ENCODE assay signal across 23 mouse cellular contexts in genomic region chr9:89270376-89270775, GRCm38 (mm10). TPM values are rescaled to one million over a fixed set of nuclear protein-coding genes. Genes with fewer than 3 reads are reported as not detected.
A peak's percentile ranks its signal among the peaks of the same experiment; 100 is the strongest.
DNase-seq lines count a peak whose midpoint lies in the region; ATAC-seq lines count a peak whose summit lies in the region.
"Had no signal": no experiment of that assay in that cellular context is flagged by ENCODE, and none has a peak within 500 bp of the region (broad histone marks: within the 10 kb centered on the region; RNA-seq: fewer than 3 reads in every experiment).

No protein-coding gene starts in this region.

- intact Hi-C loops in left cerebral cortex, postnatal 4 days (cut with DNase I) = no loop called here

- ATAC-seq in CD4-positive, CD25-positive, alpha-beta regulatory T cell, adult 4 months = no peak
- ATAC-seq: forebrain, embryonic 15.5 days; inflammation-experienced regulatory T-cells, adult 6 months; lung, postnatal 0 days had no signal

- peak; percentile 3 for DNase-seq in left cerebral cortex, postnatal 4 days
- DNase-seq in left cerebral cortex, adult 18-20 months (ENCODE audit: low spot score in 2 of 2) = no peak
- DNase-seq in cerebellum, adult 8-10 months = peak; percentile 27
- peak; percentile 33 to 39 for DNase-seq in cerebellum, postnatal 25 days
- no peak for DNase-seq in embryo, embryonic 10 days (ENCODE audit: low spot score)
- no peak for DNase-seq in thymus, postnatal 10 days (ENCODE audit: low spot score in 2 of 2)
- DNase-seq: adrenal gland, postnatal 25 days; gastrocnemius, adult 2 months; heart, postnatal 14 days; kidney, adult 18-20 months; kidney, postnatal 36 days; liver, embryonic 13.5 days; lung, adult 18-20 months; lung, postnatal 4 days; midbrain, embryonic 14.5 days; right cerebral cortex, postnatal 25 days; spleen, adult 18-20 months; thymus, adult 18-20 months; thymus, postnatal 36 days had no signal

RNA-seq across cellular contexts. Expression of gene Mthfs, which starts 59.9 kb away (rescaled TPM):
- 10 to 100 TPM; 30.0 to 32.6 TPM for total RNA-seq in left cerebral cortex, postnatal 4 days (2021)
- total RNA-seq in left cerebral cortex, adult 18-20 months (2021) = 10 to 100 TPM; 26.5 to 36.3 TPM
- 100 to 1,000 TPM in 1 of 2 experiments, 10 to 100 TPM in 1; 97.1 to 120 TPM for polyA plus RNA-seq in CD4-positive, CD25-positive, alpha-beta regulatory T cell, adult 4 months (2017; shearing (Covaris generic))

Comparison
In these comparisons a context has a peak if more than half of its experiments do, and no peak if none do; other contexts are left out.
1. DNase-seq: peak in left cerebral cortex, postnatal 4 days (single experiment), cerebellum, adult 8-10 months (single experiment) and cerebellum, postnatal 25 days (2 of 2); none in left cerebral cortex, adult 18-20 months (0 of 2), embryo, embryonic 10 days (single experiment) and thymus, postnatal 10 days (0 of 2).